Mouse (Mus musculus) hindbrain, embryonic 15.5 days (tissue): ENCODE results near the gene Olfr680-ps1. TPM values are rescaled to one million over a fixed set of nuclear protein-coding genes. Genes with fewer than 3 reads are reported as not detected.
"Not testable (repeated sequence)": the region's sequence is repeated elsewhere in the genome, so short reads cannot be mapped to it uniquely, and the experiment has no call there.

ENCODE experiments used
- ATAC-seq: fragments of 200-750 bp; cut with Nextera tagmentation; 2 replicates; pipeline ENCODE4 v1.8.0; 2017; ENCODE audit warnings: low read depth, moderate number of reproducible peaks, moderate TSS enrichment; ENCODE audit not compliant: low FRiP score
- H3K27ac ChIP-seq: fragments of 300-500 bp; sonication (generic); replicated peaks from 2 replicates; pipeline ENCODE4 v1.5.1; 2015; ENCODE audit warnings: mild to moderate bottlenecking, inconsistent platforms
- H3K27me3 ChIP-seq: fragments of 300-500 bp; sonication (generic); 2 replicates; pipeline ENCODE4 v1.6.1; 2015; ENCODE audit warnings: control low read depth, inconsistent platforms
- H3K36me3 ChIP-seq: fragments of 300-500 bp; sonication (generic); 2 replicates; pipeline ENCODE4 v1.6.1; 2015; ENCODE audit warnings: control low read depth, inconsistent platforms
- H3K4me1 ChIP-seq: fragments of 300-500 bp; sonication (generic); replicated peaks from 2 replicates; pipeline ENCODE4 v1.6.1; 2015; ENCODE audit warnings: control low read depth, inconsistent platforms
- H3K4me2 ChIP-seq: fragments of 300-500 bp; sonication (generic); 2 replicates; pipeline ENCODE4 v1.6.1; 2015; ENCODE audit warnings: moderate library complexity, mild to moderate bottlenecking, inconsistent platforms
- H3K4me3 ChIP-seq: fragments of 300-500 bp; sonication (generic); 2 replicates; pipeline ENCODE4 v1.5.1; 2015; ENCODE audit warnings: mild to moderate bottlenecking, inconsistent platforms
- H3K9ac ChIP-seq: fragments of 300-500 bp; sonication (generic); 2 replicates; pipeline ENCODE4 v1.6.1; 2015; ENCODE audit warnings: inconsistent platforms
- H3K9me3 ChIP-seq: fragments of 300-500 bp; sonication (generic); 2 replicates; pipeline ENCODE4 v1.6.1; 2016; ENCODE audit warnings: control low read depth, inconsistent platforms
- whole genome bisulfite sequencing: fragments of 180-500 bp; shearing (Covaris S2); methylation state at CpG from one replicate; pipeline ENCODE4 v1.1.7; 2015; 5-methylcytosine and 5-hydroxymethylcytosine counted together
- polyA plus RNA-seq: library from polyadenylated mRNA; unstranded; fragments of >200 nt; fragmentation: Nextera tagmentation; extraction: Ambion mirVana; gene quantifications from 2 replicates; pipeline ENCODE4 v1.2.1, GENCODE M21; 2015

Gene Olfr680-ps1
- polyA plus RNA-seq = not detected in 2 replicates

- H3K9me3 ChIP-seq, ATAC-seq, H3K27ac ChIP-seq, H3K4me2 ChIP-seq, H3K9ac ChIP-seq, H3K4me1 ChIP-seq, H3K27me3 ChIP-seq, H3K36me3 ChIP-seq, H3K4me3 ChIP-seq: not testable (repeated sequence)
These were observed at the start of gene Olfr680-ps1 for GRCm38 (mm10) chr7:105092717-105093116. Gene Olfr680-ps1, minus strand, starts transcription at chr7:105092817.

GRCm38 (mm10) chr7:105141275-105141674 lies 48.7 kb upstream of the Olfr680-ps1 start:
- no peak overlapping the region for H3K27ac ChIP-seq
- 91% methylated on average over 2 of the region's 2 CpGs for WGBS
- no peak overlapping the region for H3K4me3 ChIP-seq
- no peak for ATAC-seq
- H3K9me3 ChIP-seq = no peaks in the 10 kb centered on the region
- no peaks in the 10 kb centered on the region for H3K27me3 ChIP-seq
- no peak overlapping the region for H3K9ac ChIP-seq
- no peaks in the 10 kb centered on the region for H3K36me3 ChIP-seq
- no peak overlapping the region for H3K4me2 ChIP-seq
- no peaks in the 10 kb centered on the region for H3K4me1 ChIP-seq

DNA sequence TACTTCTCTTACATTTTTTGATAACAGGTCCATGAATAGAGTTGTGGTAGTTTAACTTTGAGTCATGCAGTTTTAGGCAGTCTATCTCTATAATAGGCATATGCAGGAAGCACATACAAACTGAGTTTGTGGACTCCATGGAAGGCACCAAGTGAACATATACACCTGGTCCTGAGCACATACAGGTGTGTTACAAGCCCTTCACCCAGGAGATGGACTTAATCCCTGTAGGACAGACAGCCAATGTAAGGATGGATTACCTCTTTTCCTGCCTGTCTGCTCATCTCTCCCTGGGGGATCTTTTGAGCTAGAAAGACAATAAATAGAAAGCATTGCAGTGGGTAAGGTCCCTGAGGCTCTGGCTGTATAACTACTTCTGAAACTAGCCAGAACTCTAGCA lies 23.9 kb upstream of the Olfr680-ps1 start, which contains the start of gene Olfr681:
Olfr681 (plus strand) TSS at position 301 of the 400 bp plus-strand sequence.
- no peak within 1 kb of the TSS for H3K27ac ChIP-seq
- H3K27me3 ChIP-seq = no peaks in the 10 kb centered on the region
- no peak for ATAC-seq
- H3K4me3 ChIP-seq = no peak within 1 kb of the TSS
- H3K4me1 ChIP-seq = no peaks in the 10 kb centered on the region
- H3K36me3 ChIP-seq = no peaks in the 10 kb centered on the region
- no peak within 1 kb of the TSS for H3K9ac ChIP-seq
- H3K9me3 ChIP-seq = no peaks in the 10 kb centered on the region
- H3K4me2 ChIP-seq = no peak within 1 kb of the TSS

DNA sequence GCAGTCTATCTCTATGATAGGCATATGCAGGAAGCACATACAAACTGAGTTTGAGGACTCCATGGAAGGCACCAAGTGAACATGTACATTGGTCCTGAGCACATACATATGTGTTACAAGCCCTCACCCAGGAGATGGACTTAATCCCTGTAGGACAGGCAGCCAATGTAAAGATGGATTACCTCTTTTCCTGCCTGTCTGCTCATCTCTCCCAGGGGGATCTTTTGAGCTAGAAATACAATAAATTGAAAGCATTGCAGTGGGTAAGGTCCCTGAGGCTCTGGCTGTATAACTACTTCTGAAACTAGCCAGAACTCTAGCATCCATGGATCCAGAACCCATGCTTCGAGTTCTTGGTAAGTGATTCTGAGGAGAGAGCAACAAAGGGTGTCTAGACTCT lies 11.7 kb downstream of the Olfr680-ps1 start, which contains the start of gene Olfr679:
Olfr679 (plus strand) TSS at position 301 of the 400 bp plus-strand sequence.
- H3K4me3 ChIP-seq = no peak within 1 kb of the TSS
- no peaks in the 10 kb centered on the region for H3K4me1 ChIP-seq
- H3K27ac ChIP-seq = no peak within 1 kb of the TSS
- ATAC-seq = no peak
- no peaks in the 10 kb centered on the region for H3K9me3 ChIP-seq
- H3K9ac ChIP-seq = no peak within 1 kb of the TSS
- no peak within 1 kb of the TSS for H3K4me2 ChIP-seq
- H3K36me3 ChIP-seq = no peaks in the 10 kb centered on the region
- no peaks in the 10 kb centered on the region for H3K27me3 ChIP-seq
- WGBS = 78% methylated on average over 1 of the region's 1 CpGs

DNA sequence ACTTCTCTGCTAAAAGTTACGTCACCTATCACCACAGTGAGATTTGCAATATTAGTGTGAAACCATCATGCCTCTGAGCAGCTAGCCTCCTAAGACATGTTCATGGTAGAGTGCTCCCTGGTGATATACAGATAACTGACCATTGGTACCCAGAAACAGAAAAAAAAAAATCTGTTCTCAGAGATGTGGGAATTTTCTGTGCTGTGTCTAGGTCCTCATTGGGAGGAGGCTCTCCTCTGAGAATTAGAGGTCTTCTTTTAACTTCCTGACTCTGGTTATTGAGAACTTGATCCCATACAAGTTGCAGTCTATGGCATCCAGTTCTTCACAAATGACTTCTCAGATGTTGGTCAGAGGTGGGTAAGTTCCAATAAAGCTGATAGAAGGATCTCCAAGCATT lies 28.4 kb downstream of the Olfr680-ps1 start, which contains the start of gene Olfr678:
Olfr678 (plus strand) TSS at position 301 of the 400 bp plus-strand sequence.
- H3K9ac ChIP-seq = no peak within 1 kb of the TSS
- ATAC-seq = no peak

DNA sequence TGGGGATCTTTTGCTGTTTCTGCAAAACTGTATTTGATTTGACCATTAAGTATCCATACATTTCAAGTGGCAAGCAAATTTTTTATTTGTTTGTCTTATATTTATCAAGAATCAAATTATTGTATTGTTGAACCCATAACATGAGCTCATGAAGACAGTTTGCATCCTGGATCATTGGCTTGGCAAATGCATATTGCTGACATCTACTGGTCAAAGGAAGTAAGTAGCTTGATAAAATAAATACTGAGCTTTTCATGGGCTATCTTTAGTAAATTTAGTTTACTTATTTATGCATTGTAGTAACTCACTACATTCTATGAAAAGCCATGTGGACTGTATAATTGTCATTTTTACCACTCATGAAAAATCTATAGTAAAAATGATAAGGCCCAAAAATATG lies 33.7 kb downstream of the Olfr680-ps1 start:
- H3K36me3 ChIP-seq = no peaks in the 10 kb centered on the region
- H3K27me3 ChIP-seq = no peaks in the 10 kb centered on the region
- H3K9me3 ChIP-seq = no peaks in the 10 kb centered on the region
- H3K4me2 ChIP-seq = no peak overlapping the region
- no peak for ATAC-seq
- H3K4me1 ChIP-seq = no peaks in the 10 kb centered on the region
- no peak overlapping the region for H3K4me3 ChIP-seq
- H3K27ac ChIP-seq = no peak overlapping the region
- no peak overlapping the region for H3K9ac ChIP-seq

More for the DNA sequence above, 28.4 kb downstream of the Olfr680-ps1 start, which contains the start of gene Olfr678:
- Histone ChIP-seq H3K4me2 (no peak within 1 kb of the TSS), H3K27ac (no peak within 1 kb of the TSS), H3K36me3 (no peaks in the 10 kb centered on the region), H3K4me3 (no peak within 1 kb of the TSS), H3K9me3 (no peaks in the 10 kb centered on the region), H3K4me1 (no peaks in the 10 kb centered on the region), H3K27me3 (no peaks in the 10 kb centered on the region)
- 93% methylated on average over 1 of the region's 1 CpGs for WGBS

Other genes starting within 250 kb of the Olfr680-ps1 start
- gene Usp17la, start 235.8 kb downstream of the Olfr680-ps1 start, polyA plus RNA-seq = not detected in 2 replicates
- not detected in 2 replicates for gene Olfr665, start 214.8 kb downstream of the Olfr680-ps1 start, polyA plus RNA-seq
- not detected in 2 replicates for gene Olfr666, start 196.9 kb downstream of the Olfr680-ps1 start, polyA plus RNA-seq
- gene Olfr667, start 171.3 kb downstream of the Olfr680-ps1 start, polyA plus RNA-seq = not detected in 2 replicates
- gene Olfr668, start 164.8 kb downstream of the Olfr680-ps1 start, polyA plus RNA-seq = not detected in 2 replicates
- gene Olfr669, start 158.6 kb downstream of the Olfr680-ps1 start, polyA plus RNA-seq = not detected in 2 replicates
- gene Olfr670, start 130.2 kb downstream of the Olfr680-ps1 start, polyA plus RNA-seq = not detected in 2 replicates
- gene Olfr671, start 113.7 kb downstream of the Olfr680-ps1 start, polyA plus RNA-seq = not detected in 2 replicates
- not detected in 2 replicates for gene Olfr672, start 90.8 kb downstream of the Olfr680-ps1 start, polyA plus RNA-seq
- gene Olfr675, start 64.4 kb downstream of the Olfr680-ps1 start, polyA plus RNA-seq = not detected in 2 replicates
- gene Olfr676, start 60.1 kb downstream of the Olfr680-ps1 start, polyA plus RNA-seq = not detected in 2 replicates
- gene Olfr677, start 41.4 kb downstream of the Olfr680-ps1 start, polyA plus RNA-seq = not detected in 2 replicates
- gene Olfr678, start 28.3 kb downstream of the Olfr680-ps1 start, polyA plus RNA-seq = not detected in 2 replicates
- not detected in 2 replicates for gene Olfr679, start 11.6 kb downstream of the Olfr680-ps1 start, polyA plus RNA-seq
- not detected in 2 replicates for gene Olfr681, start 24.0 kb upstream of the Olfr680-ps1 start, polyA plus RNA-seq
- gene Olfr683, start 54.2 kb upstream of the Olfr680-ps1 start, polyA plus RNA-seq = not detected in 2 replicates
- not detected in 2 replicates for gene Olfr684, start 70.8 kb upstream of the Olfr680-ps1 start, polyA plus RNA-seq
- not detected in 2 replicates for gene Olfr685, start 93.2 kb upstream of the Olfr680-ps1 start, polyA plus RNA-seq
- not detected in 2 replicates for gene Olfr686, start 114.7 kb upstream of the Olfr680-ps1 start, polyA plus RNA-seq
- gene Olfr688, start 195.3 kb upstream of the Olfr680-ps1 start, polyA plus RNA-seq = not detected in 2 replicates
- 0.03 and 0.05 TPM in 2 replicates for gene Olfr689, start 218.3 kb upstream of the Olfr680-ps1 start, polyA plus RNA-seq
- gene Olfr690, start 241.3 kb upstream of the Olfr680-ps1 start, polyA plus RNA-seq = not detected in 2 replicates
- gene Olfr691, start 249.5 kb upstream of the Olfr680-ps1 start, polyA plus RNA-seq = 0.12 and 0.16 TPM in 2 replicates